In genomic region chr6:41018629-41019028, GRCm38 (mm10) we compare ENCODE assay signal across 33 mouse cellular contexts. TPM values are rescaled to one million over a fixed set of nuclear protein-coding genes. Genes with fewer than 3 reads are reported as not detected.
"Had no signal": no experiment of that assay in that cellular context is flagged by ENCODE, and none has a peak within 500 bp of the region (broad histone marks: within the 10 kb centered on the region; RNA-seq: fewer than 3 reads in every experiment).

No protein-coding gene starts in this region.

- H3K27ac ChIP-seq: kidney, embryonic 15.5 days; left cerebral cortex, adult 2 months; liver, embryonic 13.5 days; midbrain, embryonic 10.5 days; midbrain, embryonic 13.5 days; stomach, postnatal 0 days had no signal

- DNase-seq: kidney, postnatal 10 days; kidney, postnatal 36 days; layer of hippocampus, postnatal 36 days; liver, embryonic 13.5 days; lung, adult 2 months; lung, postnatal 14 days; lung, postnatal 4 days; right cerebral cortex, adult 18-20 months; right cerebral cortex, postnatal 14 days; right cerebral cortex, postnatal 4 days; thymus, postnatal 25 days had no signal

- ATAC-seq: midbrain, embryonic 13.5 days; midbrain, embryonic 16.5 days had no signal

- H3K4me3 ChIP-seq: kidney, embryonic 15.5 days; left cerebral cortex, adult 2 months; liver, embryonic 13.5 days; megakaryocyte, embryonic 14.5 days; midbrain, embryonic 10.5 days; midbrain, embryonic 13.5 days had no signal

- H3K27me3 ChIP-seq: kidney, embryonic 15.5 days; liver, embryonic 13.5 days; megakaryocyte, embryonic 14.5 days; midbrain, embryonic 13.5 days had no signal

- H3K4me1 ChIP-seq: kidney, embryonic 15.5 days; liver, embryonic 13.5 days; midbrain, embryonic 10.5 days; midbrain, embryonic 13.5 days had no signal

RNA-seq across cellular contexts. Expression of gene 2210010C04Rik, which starts 16.7 kb away (rescaled TPM):
- total RNA-seq: layer of hippocampus, adult 8-10 months; layer of hippocampus, postnatal 10 days; layer of hippocampus, postnatal 36 days; left cerebral cortex, adult 2 months; left cerebral cortex, postnatal 10 days; left cerebral cortex, postnatal 36 days; monocyte, adult 5-6 weeks had no signal
- polyA plus RNA-seq: kidney, embryonic 15.5 days; limb, embryonic 11.5 days; liver, embryonic 13.5 days; lung, embryonic 16.5 days; midbrain, embryonic 10.5 days; midbrain, embryonic 13.5 days; midbrain, embryonic 16.5 days; neural tube, embryonic 11.5 days; neural tube, embryonic 14.5 days; stomach, embryonic 14.5 days had no signal

RNA-seq across cellular contexts. Expression of gene Gm2663, which starts 19.4 kb away (rescaled TPM):
- total RNA-seq: layer of hippocampus, adult 8-10 months; layer of hippocampus, postnatal 10 days; layer of hippocampus, postnatal 36 days; left cerebral cortex, adult 2 months; left cerebral cortex, postnatal 10 days; left cerebral cortex, postnatal 36 days; liver, adult 2 months; monocyte, adult 5-6 weeks had no signal
- polyA plus RNA-seq: kidney, embryonic 15.5 days; limb, embryonic 11.5 days; limb, embryonic 14.5 days; liver, adult 2 months; liver, embryonic 13.5 days; liver, embryonic 16.5 days; lung, adult 2 months; lung, embryonic 16.5 days; midbrain, embryonic 10.5 days; midbrain, embryonic 13.5 days; midbrain, embryonic 16.5 days; neural tube, embryonic 11.5 days; neural tube, embryonic 14.5 days; stomach, embryonic 14.5 days; urinary bladder, adult 2 months had no signal

RNA-seq across cellular contexts. Expression of gene 1810009J06Rik, which starts 54.1 kb away (rescaled TPM):
- total RNA-seq: layer of hippocampus, adult 8-10 months; layer of hippocampus, postnatal 10 days; layer of hippocampus, postnatal 36 days; left cerebral cortex, adult 2 months; left cerebral cortex, postnatal 10 days; left cerebral cortex, postnatal 36 days; liver, adult 2 months; monocyte, adult 5-6 weeks had no signal
- polyA plus RNA-seq: kidney, embryonic 15.5 days; limb, embryonic 11.5 days; limb, embryonic 14.5 days; liver, adult 2 months; liver, embryonic 13.5 days; liver, embryonic 16.5 days; lung, adult 2 months; lung, embryonic 16.5 days; midbrain, embryonic 10.5 days; midbrain, embryonic 13.5 days; midbrain, embryonic 16.5 days; neural tube, embryonic 11.5 days; neural tube, embryonic 14.5 days; stomach, embryonic 14.5 days; thymus, postnatal 0 days; urinary bladder, adult 2 months had no signal
